Mouse (Mus musculus) adrenal gland, postnatal 36 days (tissue): ENCODE measurements around the gene Prima1. TPM values are rescaled to one million over a fixed set of nuclear protein-coding genes. Genes with fewer than 3 reads are reported as not detected.

Source experiments
- DNase-seq, 2 experiments: peaks; one replicate each; pipeline ENCODE4 v3.0.0; 2021; ENCODE audit warnings: mixed read lengths in 1 of 2
- total RNA-seq, 2 experiments: library from RNA; stranded (reverse); gene quantifications; 2 replicates each; pipeline ENCODE4 v1.2.3; 2021

The Prima1 gene
- total RNA-seq, 2 experiments from 2014 or later: 2.1 to 2.6 TPM

DNA sequence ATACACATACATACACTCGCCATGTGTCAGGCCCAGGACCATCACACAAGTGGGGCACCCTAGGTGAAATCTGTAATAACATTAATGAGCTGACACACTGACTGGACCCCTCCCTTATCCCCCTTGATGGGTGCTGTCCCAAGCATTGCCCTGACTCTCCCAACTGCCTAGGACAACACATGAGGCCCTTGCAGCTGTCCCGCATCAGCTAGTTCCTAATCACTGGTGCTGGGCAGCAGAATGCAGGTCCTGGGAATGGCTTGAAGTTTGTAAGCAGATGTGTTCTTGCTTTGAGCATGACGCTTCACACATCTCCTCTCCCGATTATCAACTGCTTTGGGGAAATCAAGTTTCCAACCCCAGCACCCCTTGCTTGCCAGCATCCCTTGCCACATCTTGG is 15.8 kb downstream of the Prima1 start:
- no peak for DNase-seq

DNA sequence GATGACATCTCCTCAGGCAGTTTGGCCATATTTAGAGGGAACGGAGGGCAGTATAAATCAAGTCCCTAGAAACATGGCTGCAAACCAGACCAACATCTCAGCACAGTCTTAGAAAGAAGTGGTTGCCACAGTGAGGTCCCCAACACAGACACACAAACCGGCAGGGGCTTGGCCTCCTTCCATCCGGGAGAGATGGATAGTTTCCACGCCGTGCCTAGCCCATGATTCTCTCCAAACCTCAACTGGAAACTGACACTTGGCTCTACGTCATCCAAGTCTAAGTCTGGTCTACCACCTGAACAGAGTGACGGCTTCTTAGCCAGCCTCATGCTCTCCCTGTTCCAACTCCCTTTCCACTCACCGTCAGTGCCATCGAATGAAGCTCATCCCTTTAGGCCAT is 18.3 kb downstream of the Prima1 start:
- DNase-seq: no peak

DNA sequence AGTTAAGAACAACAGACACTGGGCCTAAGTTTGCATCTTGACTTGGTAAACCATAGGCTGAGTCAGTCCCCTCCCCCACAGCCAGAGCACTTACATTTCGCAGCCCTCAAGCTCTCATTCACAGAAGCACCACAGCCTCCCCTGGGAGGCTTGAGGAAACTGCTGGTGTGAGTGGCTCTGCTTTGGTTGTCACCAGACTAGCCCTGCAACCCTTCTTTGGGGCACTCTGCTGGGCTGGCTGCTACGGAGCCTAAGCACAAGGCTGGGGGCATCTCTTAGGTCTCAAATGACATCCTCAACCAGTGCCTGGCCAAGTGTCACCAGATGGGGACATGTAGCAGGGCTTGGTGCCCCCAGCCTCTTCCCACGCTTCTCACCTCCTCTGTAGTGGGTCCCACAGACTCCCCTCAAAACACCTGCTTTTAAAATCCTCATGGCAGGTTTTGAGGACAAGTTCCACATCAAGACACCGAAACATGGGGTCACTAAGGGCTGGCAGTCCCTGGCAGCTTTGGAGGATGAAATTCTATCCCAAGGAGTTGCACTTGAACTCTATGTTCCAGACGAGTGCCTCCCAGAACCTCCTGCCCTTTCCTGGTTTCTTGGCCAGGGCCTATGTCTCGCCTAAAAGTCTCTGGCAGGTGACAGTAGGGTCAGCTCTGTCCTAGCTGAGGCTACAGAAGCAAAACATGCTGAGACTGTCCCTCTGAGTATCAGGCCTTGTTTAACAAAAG is 25.9 kb downstream of the Prima1 start:
- DNase-seq: no peak

- no peak for DNase-seq
Measured at GRCm38 (mm10) chr12:103214797-103215196, 27.2 kb downstream of the Prima1 start.

DNA sequence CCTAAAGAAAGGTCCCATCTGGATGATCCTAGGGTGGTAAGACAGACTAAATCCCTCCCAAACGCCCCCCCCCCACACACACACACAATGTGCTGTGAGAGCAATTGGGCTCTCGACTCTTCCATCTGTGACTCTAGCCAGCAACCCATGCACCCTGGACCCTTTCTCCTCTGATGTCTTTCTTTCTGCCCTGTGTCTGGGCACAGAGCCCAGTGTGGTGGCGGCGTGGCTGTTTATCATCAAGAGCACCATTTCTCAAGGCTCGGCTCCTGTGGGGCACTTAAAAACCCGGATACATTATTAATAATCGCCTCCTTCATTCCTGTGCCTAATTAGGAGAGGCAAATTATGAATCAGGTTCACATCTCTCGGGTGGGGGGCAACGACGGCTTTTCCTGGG is 27.7 kb downstream of the Prima1 start:
- peak; percentile 79 to 80 for DNase-seq

DNA sequence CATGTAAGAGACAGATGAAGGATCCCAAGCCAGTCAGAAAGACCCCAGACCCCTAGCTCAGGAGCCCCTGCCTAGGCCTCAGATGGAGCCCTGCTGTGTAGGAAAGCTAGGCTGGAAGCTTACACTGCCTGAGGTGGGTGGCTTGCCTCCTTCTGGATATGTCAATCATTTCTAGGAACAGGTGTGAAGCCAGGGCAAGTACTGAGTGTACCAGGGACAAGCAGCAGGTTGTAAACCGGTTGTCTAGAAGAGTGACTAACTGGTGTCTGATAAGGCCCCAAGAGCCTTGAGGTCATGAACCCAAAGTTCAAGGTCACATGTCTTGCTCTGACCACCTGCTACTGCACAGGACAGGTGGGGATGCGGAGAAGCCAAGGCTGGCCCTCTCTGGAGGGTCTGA is 28.4 kb downstream of the Prima1 start:
- DNase-seq: no peak

GRCm38 (mm10) chr12:103211078-103211477 is 30.9 kb downstream of the Prima1 start:
- DNase-seq: no peak

- peak; percentile 33 to 55 for DNase-seq
Measured at GRCm38 (mm10) chr12:103209581-103209980, 32.4 kb downstream of the Prima1 start.

DNA sequence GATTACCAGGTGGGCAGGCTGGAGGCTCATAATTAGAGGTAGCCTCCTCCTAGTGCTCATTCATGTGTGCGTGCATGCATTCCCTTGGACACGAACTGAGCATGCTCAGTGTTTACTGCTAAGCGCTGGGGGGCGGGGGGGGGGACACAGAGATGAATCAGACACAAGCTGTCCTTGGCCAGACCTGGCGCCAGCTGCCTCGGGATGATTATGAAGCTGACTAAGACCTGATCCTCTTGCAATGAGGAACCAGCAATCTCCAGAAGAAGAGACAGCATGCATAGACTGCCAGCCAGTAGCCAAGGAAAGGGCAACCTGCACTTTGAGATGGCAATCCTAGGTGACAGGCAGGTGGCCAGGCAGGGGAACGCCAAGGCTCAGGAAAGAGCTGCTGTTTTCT is 36.4 kb downstream of the Prima1 start:
- peak; percentile 69 to 75 for DNase-seq

DNA sequence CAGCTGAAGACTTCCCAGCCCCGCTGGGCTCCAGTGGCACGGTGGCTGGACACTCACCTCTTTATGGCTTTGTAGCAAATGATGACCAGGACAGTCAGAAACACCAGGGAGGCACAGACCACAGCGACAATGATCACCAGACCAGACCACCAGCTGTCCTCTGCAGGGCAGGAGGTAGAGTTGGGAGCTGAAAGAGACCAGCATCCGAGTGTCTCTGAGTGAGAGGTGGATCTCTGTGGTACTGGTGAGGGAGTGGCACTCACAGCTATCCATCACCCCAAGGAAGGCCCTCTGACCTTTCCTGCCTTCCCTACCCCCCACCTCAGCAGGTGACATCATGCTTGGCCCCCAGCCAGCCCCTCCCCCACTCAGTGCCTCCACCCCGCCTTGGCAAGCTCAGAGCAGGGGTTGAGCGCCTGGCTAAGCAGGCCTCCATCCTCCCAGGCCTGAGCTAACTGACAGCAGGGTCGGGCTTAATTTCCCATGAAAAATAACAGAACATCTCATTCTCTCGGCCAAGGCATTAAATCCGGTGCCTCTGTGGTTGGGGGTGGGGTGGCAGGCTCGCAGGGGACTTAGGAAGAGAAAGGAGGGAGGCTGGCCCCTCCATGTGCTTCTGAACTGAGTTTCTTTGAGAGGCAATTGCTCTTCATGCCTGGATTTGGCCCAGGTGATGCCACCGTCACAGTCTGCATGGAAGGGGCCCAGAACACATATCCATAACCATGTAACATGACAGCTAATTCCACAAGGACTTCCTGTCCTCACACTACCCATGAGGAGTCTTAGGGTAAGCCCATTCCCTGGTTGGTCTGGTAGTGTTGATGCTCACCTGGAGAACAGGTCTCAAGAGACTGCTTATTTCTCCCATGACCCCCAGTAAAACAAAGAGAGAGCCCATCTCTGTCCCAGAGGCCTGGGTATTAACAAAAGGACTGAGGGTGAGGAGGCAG is 39.1 kb downstream of the Prima1 start:
- DNase-seq: peak; percentile 70 to 75

- no peak for DNase-seq
Measured at GRCm38 (mm10) chr12:103192996-103193395, 49.0 kb downstream of the Prima1 start.

GRCm38 (mm10) chr12:103189771-103190170 is 52.2 kb downstream of the Prima1 start:
- DNase-seq: no peak

DNA sequence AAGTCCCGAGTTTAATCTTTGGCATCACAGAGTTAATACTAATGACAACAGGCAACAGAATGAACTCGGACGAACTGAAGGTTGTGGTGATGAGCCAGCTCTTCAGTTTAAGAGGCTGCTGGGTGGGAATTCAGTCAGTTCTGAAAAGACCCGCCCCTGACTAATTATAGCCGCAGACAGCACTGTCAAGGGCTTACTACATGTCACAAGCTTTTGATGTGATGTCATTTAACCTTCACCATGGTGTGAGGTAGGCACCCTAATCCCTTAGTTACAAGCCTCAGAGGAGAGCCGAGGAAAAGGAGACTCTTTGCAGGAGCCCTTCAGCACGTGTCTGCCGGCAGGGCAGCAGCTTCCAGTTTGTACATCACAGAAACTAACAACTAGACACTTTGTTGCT is 53.7 kb downstream of the Prima1 start:
- no peak for DNase-seq

- DNase-seq: no peak
Measured at GRCm38 (mm10) chr12:103187020-103187419, 54.9 kb downstream of the Prima1 start.

GRCm38 (mm10) chr12:103183057-103183456 is 58.9 kb downstream of the Prima1 start:
- DNase-seq: no peak

DNA sequence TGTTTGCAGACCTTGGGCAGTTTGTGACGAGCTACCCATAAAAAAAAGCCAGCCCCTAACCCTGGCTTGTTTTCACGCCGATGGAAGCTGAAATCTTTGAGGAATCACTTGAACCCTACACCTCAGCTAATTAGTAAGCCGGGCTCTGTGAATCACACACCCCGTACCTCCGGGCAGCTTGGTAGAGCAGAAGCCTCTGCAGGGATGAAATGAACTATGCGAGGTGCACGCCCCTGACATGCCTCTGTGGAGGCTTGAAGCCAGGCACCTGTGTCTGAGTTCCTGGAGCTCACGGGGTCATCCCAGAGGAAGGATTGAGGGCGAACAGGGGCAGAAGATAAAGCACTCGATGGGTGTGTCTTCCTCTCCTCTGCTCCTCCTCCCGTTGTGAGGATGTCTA is 73.1 kb downstream of the Prima1 start:
- no peak for DNase-seq

GRCm38 (mm10) chr12:103164101-103165030 is 77.6 kb downstream of the Prima1 start:
- DNase-seq: no peak

GRCm38 (mm10) chr12:103163596-103163995 is 78.4 kb downstream of the Prima1 start:
- DNase-seq: no peak

DNA sequence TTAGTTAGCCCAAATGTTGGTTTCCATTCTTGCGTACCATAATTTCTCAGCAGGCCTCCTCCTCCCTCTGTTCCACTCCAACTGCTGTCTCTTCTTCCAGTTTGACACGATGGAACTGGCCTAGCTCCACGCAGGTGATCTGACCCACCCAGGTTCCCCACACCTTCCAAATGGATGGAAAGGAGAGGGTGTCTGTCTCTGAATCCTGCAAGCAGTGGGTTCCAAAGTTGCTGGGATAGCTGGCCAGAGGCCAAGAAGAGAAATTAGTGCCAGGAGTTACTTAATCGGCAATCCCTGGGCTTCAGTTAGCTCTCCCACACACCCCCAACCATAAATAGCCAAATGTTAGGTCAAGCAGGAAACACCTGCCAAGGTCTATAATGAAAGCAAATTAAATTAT is 81.2 kb downstream of the Prima1 start:
- DNase-seq: no peak

DNA sequence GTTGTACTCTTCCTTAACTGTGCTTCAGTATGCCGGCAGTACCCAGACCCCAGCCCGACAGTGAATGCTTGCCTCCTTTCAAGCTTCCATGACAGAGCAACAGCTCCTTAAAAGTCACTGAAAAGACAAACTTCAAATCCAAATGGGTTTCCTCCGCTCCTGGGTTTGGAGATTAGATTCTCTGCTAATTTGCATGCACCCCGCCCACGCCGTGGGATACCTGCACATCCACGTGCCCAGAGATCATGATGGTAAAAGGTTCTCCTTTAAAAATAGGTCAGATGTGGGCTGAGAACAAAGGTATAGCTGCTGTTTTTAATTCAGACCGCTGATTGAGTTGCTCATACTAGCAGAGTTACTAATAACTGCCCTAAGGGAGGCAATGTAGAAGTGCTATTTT is 82.9 kb downstream of the Prima1 start:
- no peak for DNase-seq

DNA sequence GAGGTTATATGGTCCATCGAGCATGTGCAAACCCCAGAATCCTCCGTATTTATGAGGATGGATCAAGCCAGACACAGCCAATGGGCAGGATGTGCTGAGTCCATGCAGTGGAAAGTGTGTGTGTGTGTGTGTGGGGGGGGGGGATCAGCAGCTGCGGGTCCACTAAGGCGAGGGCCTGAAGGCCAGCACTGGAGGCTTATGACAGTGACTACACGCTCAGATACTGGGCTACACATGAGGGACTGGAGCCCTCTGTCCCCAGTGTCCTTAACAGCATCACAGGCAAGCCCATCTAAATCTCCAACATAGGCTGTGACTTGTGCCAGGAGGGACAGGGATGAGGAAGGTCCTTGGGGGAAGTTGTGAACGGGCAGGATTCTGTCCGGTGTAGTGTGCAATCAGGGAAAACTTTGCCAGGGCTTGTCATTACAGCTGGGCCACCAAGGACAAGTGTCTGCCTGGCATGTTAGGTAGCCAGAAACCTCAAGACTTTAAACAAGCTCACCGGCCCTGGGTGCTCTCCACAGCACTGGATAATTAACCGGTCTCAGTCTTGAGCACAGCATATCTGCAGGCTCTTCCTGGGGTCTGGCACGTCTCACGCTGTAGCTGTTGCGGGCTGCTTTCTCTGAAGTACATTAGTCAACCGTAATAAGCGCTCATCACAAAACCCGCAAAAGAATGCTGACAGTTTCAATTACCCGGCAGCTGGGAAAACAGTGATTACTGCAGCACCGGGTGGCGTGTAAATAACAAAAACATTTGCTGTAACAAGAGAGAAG is 84.6 kb downstream of the Prima1 start:
- no peak for DNase-seq
